Mouse (Mus musculus) cortical plate, adult 2 months (tissue): Measurements from ENCODE around the gene Syngr1. TPM values are rescaled to one million over a fixed set of nuclear protein-coding genes. Genes with fewer than 3 reads are reported as not detected.

ENCODE experiments used
- H3K27ac ChIP-seq: fragments of 200-500 bp; 2 replicates; pipeline ENCODE4 v1.5.1; 2012; ENCODE audit warnings: low read length, control low read depth, inconsistent platforms; ENCODE audit not compliant: insufficient read depth
- H3K4me1 ChIP-seq: fragments of 200-500 bp; 2 replicates; pipeline ENCODE4 v1.6.1; 2011; ENCODE audit warnings: low read length; ENCODE audit not compliant: control insufficient read depth, insufficient read depth
- H3K4me3 ChIP-seq: fragments of 200-500 bp; 2 replicates; pipeline ENCODE4 v1.5.1; 2011; ENCODE audit warnings: mild to moderate bottlenecking, low read length, control low read depth; ENCODE audit not compliant: insufficient read depth
- CTCF ChIP-seq: fragments of 200-500 bp; IDR thresholded peaks from 2 replicates; pipeline ENCODE4 v1.5.1; 2011; ENCODE audit warnings: mild to moderate bottlenecking, control low read depth, low read length; ENCODE audit not compliant: insufficient read depth; ENCODE audit errors: extremely low read depth
- POLR2A ChIP-seq: fragments of 200-500 bp; IDR thresholded peaks from 2 replicates; pipeline ENCODE4 v1.6.1; 2011; ENCODE audit warnings: mild to moderate bottlenecking, low read length, control low read depth; ENCODE audit not compliant: insufficient read depth; ENCODE audit errors: extremely low read depth
- polyA plus RNA-seq: library from polyadenylated mRNA; depleted of rRNA; stranded (reverse); fragments of >200 nt; gene quantifications from 2 replicates; pipeline ENCODE4 v1.2.3, GENCODE M21; 2012

Syngr1 gene
- polyA plus RNA-seq, 1 experiment = 372 TPM

GRCm38 (mm10) chr15:80075733-80076337, 15.3 kb upstream of the Syngr1 start:
- Histone ChIP-seq H3K4me1 (0 out of 2 replicates have a peak, but pooled peaks cover 1% of the 10 kb centered on the region), H3K27ac (0 out of 2 replicates have a peak overlapping the region, but pooled peaks have one; percentile 1), H3K4me3 (no peak overlapping the region)
- TF ChIP-seq CTCF (no peak), POLR2A (0 out of 2 replicates have a peak, but pooled peaks have one; percentile 4)

GRCm38 (mm10) chr15:80076338-80077136, 14.6 kb upstream of the Syngr1 start:
- Histone ChIP-seq H3K4me1 (peaks cover 3% of the 10 kb centered on the region; the same call in 1 of the 2 replicates), H3K27ac (no peak overlapping the region), H3K4me3 (no peak overlapping the region)
- TF ChIP-seq POLR2A (peak; percentile 54; the same call in 1 of the 2 replicates), CTCF (peak; percentile 91)

- Histone ChIP-seq H3K4me3 (no peak overlapping the region), H3K4me1 (peaks cover 7% of the 10 kb centered on the region; the same call in 1 of the 2 replicates), H3K27ac (no peak overlapping the region)
- TF ChIP-seq CTCF (no peak), POLR2A (no peak)
Measured at GRCm38 (mm10) chr15:80078058-80078814, 12.9 kb upstream of the Syngr1 start.

GRCm38 (mm10) chr15:80079129-80079668, 11.9 kb upstream of the Syngr1 start:
- Histone ChIP-seq H3K4me1 (peaks cover 7% of the 10 kb centered on the region; the same call in 1 of the 2 replicates), H3K27ac (no peak overlapping the region), H3K4me3 (no peak overlapping the region)
- TF ChIP-seq CTCF (no peak), POLR2A (no peak)

- H3K4me1 ChIP-seq = peaks cover 7% of the 10 kb centered on the region; the same call in 1 of the 2 replicates
- H3K4me3 ChIP-seq = no peak overlapping the region
- no peak overlapping the region for H3K27ac ChIP-seq
- TF ChIP-seq POLR2A = no peak
- no peak for TF ChIP-seq CTCF
Measured at GRCm38 (mm10) chr15:80079954-80080353, 11.2 kb upstream of the Syngr1 start.

GRCm38 (mm10) chr15:80080711-80081615, 10.2 kb upstream of the Syngr1 start:
- H3K27ac ChIP-seq = no peak overlapping the region
- H3K4me1 ChIP-seq = peaks cover 7% of the 10 kb centered on the region; the same call in 1 of the 2 replicates
- no peak overlapping the region for H3K4me3 ChIP-seq
- TF ChIP-seq POLR2A = no peak
- peak; percentile 64; the same call in 1 of the 2 replicates for TF ChIP-seq CTCF

GRCm38 (mm10) chr15:80081801-80082546, 9.2 kb upstream of the Syngr1 start:
- Histone ChIP-seq H3K4me1 (peaks cover 7% of the 10 kb centered on the region; the same call in 1 of the 2 replicates), H3K4me3 (peak overlapping the region; percentile 82), H3K27ac (no peak overlapping the region)
- TF ChIP-seq CTCF = no peak
- no peak for TF ChIP-seq POLR2A

- Histone ChIP-seq H3K4me3 (peak overlapping the region; percentile 82), H3K4me1 (peaks cover 7% of the 10 kb centered on the region; the same call in 1 of the 2 replicates), H3K27ac (peak overlapping the region; percentile 47)
- TF ChIP-seq POLR2A (no peak), CTCF (no peak)
Measured at GRCm38 (mm10) chr15:80082661-80083275, 8.4 kb upstream of the Syngr1 start.
